Mouse (Mus musculus): ENCODE results near the gene Exosc8.
A peak's percentile ranks its signal among the peaks of the same experiment; 100 is the strongest.

DNA sequence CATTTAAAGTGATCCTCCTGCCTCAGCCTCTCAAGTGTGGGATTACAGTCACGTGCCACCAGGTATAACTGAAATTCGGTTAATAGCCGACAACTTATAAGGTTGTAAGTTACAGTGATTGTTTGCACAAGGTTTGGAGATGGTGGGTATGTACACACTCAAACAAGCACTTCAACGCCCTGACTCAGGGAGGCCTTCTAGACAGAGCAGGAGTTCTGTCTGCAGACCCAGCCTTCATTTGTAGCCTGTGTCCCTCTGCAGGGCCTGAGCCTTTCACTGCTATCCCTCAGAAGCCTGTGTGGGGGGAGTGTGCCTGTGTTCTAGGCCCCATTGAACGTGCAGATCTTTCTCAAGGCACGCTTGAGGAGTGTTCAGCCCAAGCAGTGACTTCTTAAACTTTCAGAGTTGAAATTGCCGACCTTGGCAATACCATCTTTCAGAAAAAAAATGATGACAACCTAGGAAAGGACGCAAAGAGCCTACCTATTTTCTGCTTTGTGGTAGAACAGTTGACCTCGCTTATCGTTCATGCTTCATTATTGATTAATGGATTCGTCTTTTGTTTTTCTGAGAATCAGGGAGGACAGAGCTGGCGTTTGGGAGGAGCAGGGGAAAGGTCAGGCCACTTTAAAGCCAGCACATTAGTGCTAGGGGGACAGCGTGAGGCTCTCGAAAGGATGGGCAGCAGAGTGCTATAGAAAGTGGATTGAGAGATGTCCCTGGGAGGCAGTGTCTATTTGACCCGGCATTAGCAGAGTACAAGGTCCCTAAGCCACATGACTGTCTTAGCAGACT is 25.3 kb upstream of the Exosc8 start:
- TF ChIP-seq CTCF (IDR thresholded peaks at IDR 0.05) (no peak), EP300 (IDR thresholded peaks at IDR 0.05) (0 out of 2 replicates have a peak, but pooled peaks have one; percentile 38)

Data from lung, postnatal 0 days (tissue).